Comparison of ENCODE assay signal across 8 mouse cellular contexts in the genomic region with DNA sequence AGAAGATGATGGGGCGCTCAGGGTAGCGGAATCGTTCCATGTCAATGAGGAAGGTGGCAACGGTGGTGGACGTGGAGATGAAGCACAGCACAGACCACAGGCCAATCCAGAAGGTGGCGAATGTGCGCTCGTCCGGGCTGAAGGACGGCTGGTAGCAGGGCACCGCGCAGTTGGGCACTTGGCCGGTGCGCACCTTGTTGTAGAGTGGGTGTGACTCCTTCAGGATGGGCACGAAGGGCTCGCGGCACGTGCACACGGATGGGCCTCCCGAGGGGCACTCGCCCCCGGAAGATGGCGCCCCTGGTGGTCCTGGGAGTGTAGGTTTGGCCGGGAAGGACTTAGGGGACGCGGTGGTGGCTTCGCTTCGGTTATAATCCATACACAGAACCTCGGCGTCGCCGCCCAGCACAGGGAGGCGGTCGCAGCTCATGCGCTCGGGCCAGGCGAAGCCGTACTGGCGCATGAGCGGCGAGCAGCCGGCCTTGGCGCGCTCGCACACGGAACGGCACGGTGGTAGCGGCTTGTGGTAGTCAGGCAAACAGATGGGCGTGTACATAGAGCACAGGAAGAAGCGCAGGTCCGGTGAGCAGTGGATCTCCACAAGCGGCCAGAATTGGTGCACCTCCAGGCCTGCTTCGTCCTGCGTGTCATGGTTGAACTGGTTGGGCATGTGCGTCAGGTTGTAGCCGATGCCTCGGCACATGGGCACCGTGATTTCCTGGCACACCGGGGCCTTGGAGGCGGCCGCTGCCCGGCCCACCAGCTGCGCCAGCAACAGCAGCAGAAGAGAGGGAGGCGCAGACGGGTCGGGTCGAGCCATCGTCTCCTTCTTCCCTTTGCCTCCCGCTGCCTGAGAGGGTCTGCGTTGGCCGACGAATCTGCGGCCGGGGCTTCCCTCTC. TPM values are rescaled to one million over a fixed set of nuclear protein-coding genes. Genes with fewer than 3 reads are reported as not detected.
A peak's percentile ranks its signal among the peaks of the same experiment; 100 is the strongest.
DNase-seq lines count a peak whose midpoint lies in the region; TF ChIP-seq lines count a peak whose summit lies in the region.

No protein-coding gene starts in this region.

- H3K36me3 ChIP-seq in MEL (ENCODE audit: control insufficient read depth in 1 of 2, insufficient read depth in 2 of 2, low read length in 2 of 2), result peaks cover 0 to 19% of the 10 kb centered on the region in 2 experiments; a peak in 2 of 4 replicates
- peaks cover 46% of the 10 kb centered on the region for H3K36me3 ChIP-seq in erythroblast, embryonic 14.5 days (ENCODE audit: control insufficient read depth)
- H3K36me3 ChIP-seq in megakaryocyte, embryonic 14.5 days (replicated peaks; ENCODE audit: low read length), result peaks cover 2% of the 10 kb centered on the region
- H3K36me3 ChIP-seq in small intestine, adult 2 months (ENCODE audit: control insufficient read depth, insufficient read depth, low read length), result peaks cover 45% of the 10 kb centered on the region

- peak overlapping the region; percentile 7 for H3K27ac ChIP-seq in MEL (ENCODE audit: control insufficient read depth, low read depth, low read length)
- peak overlapping the region; percentile 56; the same call in 1 of the 2 replicates for H3K27ac ChIP-seq in small intestine, adult 2 months (ENCODE audit: insufficient read depth, low read depth, low read length)

- no peaks in the 10 kb centered on the region; the same call in 1 of the 2 replicates for H3K79me2 ChIP-seq in MEL (ENCODE audit: control insufficient read depth, insufficient read depth, low read length, poor library complexity)

- no peaks in the 10 kb centered on the region for H3K9me3 ChIP-seq in MEL (replicated peaks; ENCODE audit: insufficient read depth, low read length)
- no peaks in the 10 kb centered on the region for H3K9me3 ChIP-seq in erythroblast, embryonic 14.5 days (ENCODE audit: control insufficient read depth, low read length)
- H3K9me3 ChIP-seq in megakaryocyte, embryonic 14.5 days, result peaks cover 8% of the 10 kb centered on the region; the same call in 1 of the 2 replicates

- TF ChIP-seq EP300 in MEL (IDR thresholded peaks at IDR 0.05; ENCODE audit: low read depth in 1 of 2, low read length in 2 of 2), result no peak

- H3K27me3 ChIP-seq in MEL (ENCODE audit: control insufficient read depth in 1 of 2, insufficient read depth in 2 of 2, low read length in 2 of 2), result no peaks in the 10 kb centered on the region
- H3K27me3 ChIP-seq in erythroblast, embryonic 14.5 days (ENCODE audit: control insufficient read depth), result peaks cover 9% of the 10 kb centered on the region
- peaks cover 45% of the 10 kb centered on the region for H3K27me3 ChIP-seq in megakaryocyte, embryonic 14.5 days (replicated peaks)
- H3K27me3 ChIP-seq in small intestine, adult 2 months (ENCODE audit: control insufficient read depth, insufficient read depth, low read length), result no peaks in the 10 kb centered on the region

- peaks cover 11 to 30% of the 10 kb centered on the region in 2 experiments for H3K4me1 ChIP-seq in MEL (ENCODE audit: control insufficient read depth in 1 of 2, insufficient read depth in 2 of 2, low read length in 2 of 2)
- H3K4me1 ChIP-seq in erythroblast, embryonic 14.5 days (ENCODE audit: control insufficient read depth), result peaks cover 83% of the 10 kb centered on the region
- H3K4me1 ChIP-seq in megakaryocyte, embryonic 14.5 days, result peaks cover 56% of the 10 kb centered on the region
- H3K4me1 ChIP-seq in small intestine, adult 2 months (ENCODE audit: control insufficient read depth, insufficient read depth, insufficient read length, low read length), result peaks cover 14% of the 10 kb centered on the region

- TF ChIP-seq POLR2A in MEL (IDR thresholded peaks at IDR 0.05; ENCODE audit: control insufficient read depth in 1 of 2, insufficient read depth in 1 of 2, low read depth in 1 of 2, low read length in 2 of 2, poor library complexity in 1 of 2), result no peak
- no peak for TF ChIP-seq POLR2A in small intestine, adult 2 months (IDR thresholded peaks at IDR 0.05; ENCODE audit: low read depth, low read length)

- no peak for TF ChIP-seq RAD21 in MEL (IDR thresholded peaks at IDR 0.05; ENCODE audit: low read depth, low read length)

- DNase-seq in MEL (ENCODE audit: low read depth, low spot score), result peak; percentile 72
- DNase-seq in brain, adult 2 months (ENCODE audit: low read depth, low spot score), result peak; percentile 49
- peak; percentile 58 to 60 for DNase-seq in heart, postnatal 10 days
- DNase-seq in kidney, postnatal 25 days, result peak; percentile 53 to 78
- no peak for DNase-seq in left cerebral cortex, adult 11 months (ENCODE audit: low spot score)

- peak overlapping the region; percentile 78 for H3K9ac ChIP-seq in MEL (ENCODE audit: control insufficient read depth, low read depth, low read length, poor library complexity, severe bottlenecking)

- peak; percentile 3 to 34 (median 9); a peak in 3 of 6 replicates for TF ChIP-seq CTCF in MEL (IDR thresholded peaks at IDR 0.05 in 2 of 3, conservative IDR thresholded peaks at IDR 0.05 in 1 of 3; ENCODE audit: control insufficient read depth in 1 of 3, insufficient read depth in 1 of 3, low read depth in 2 of 3, low read length in 3 of 3, poor library complexity in 1 of 3, severe bottlenecking in 1 of 3)
- TF ChIP-seq CTCF in small intestine, adult 2 months (IDR thresholded peaks at IDR 0.05; ENCODE audit: extremely low read depth, insufficient read length, insufficient replicate concordance, low read depth, low read length), result 0 out of 2 replicates have a peak, but pooled peaks have one; percentile 17

- intact Hi-C loops in heart, postnatal 10 days (cut with DNase I), result loop anchor here (1.0 to 10.0 kb wide), 2 partner anchors 182 to 449 kb away; a partner anchor contains a TSS

- H3K4me3 ChIP-seq in MEL (ENCODE audit: control insufficient read depth in 1 of 2, insufficient read depth in 1 of 2, low read depth in 2 of 2, low read length in 2 of 2), result peak overlapping the region; percentile 73 to 92
- H3K4me3 ChIP-seq in erythroblast, embryonic 14.5 days (replicated peaks), result peak overlapping the region; percentile 87
- peak overlapping the region; percentile 94 for H3K4me3 ChIP-seq in megakaryocyte, embryonic 14.5 days (replicated peaks)
- H3K4me3 ChIP-seq in small intestine, adult 2 months (ENCODE audit: low read depth, low read length), result peak overlapping the region; percentile 75

- 4% methylated on average over 75 of the region's 75 CpGs for WGBS in small intestine, adult 2 months

TF ChIP-seq in MEL, 35 proteins besides CTCF, POLR2A, EP300 and RAD21 (continues in another document):
- TF ChIP-seq CHD1 (IDR thresholded peaks at IDR 0.05; ENCODE audit: low read depth, low read length), result no peak
- TF ChIP-seq TCF12 (IDR thresholded peaks at IDR 0.05; ENCODE audit: low read depth, low read length), result 0 out of 2 replicates have a peak, but pooled peaks have one; percentile 16
- TF ChIP-seq ELF1 (IDR thresholded peaks at IDR 0.05; ENCODE audit: low read depth, low read length), result no peak
- no peak for TF ChIP-seq KAT2A (conservative IDR thresholded peaks at IDR 0.05; ENCODE audit: low read depth, low read length)
- no peak for TF ChIP-seq ZNF384 (IDR thresholded peaks at IDR 0.05; ENCODE audit: low read depth, low read length)
- no peak for TF ChIP-seq NELFE (IDR thresholded peaks at IDR 0.05; ENCODE audit: low read depth, low read length)
- TF ChIP-seq USF1 (IDR thresholded peaks at IDR 0.05; ENCODE audit: low read depth, low read length), result no peak
- no peak for TF ChIP-seq MEF2A (IDR thresholded peaks at IDR 0.05; ENCODE audit: extremely low read depth, insufficient replicate concordance, low read depth, low read length, poor library complexity, severe bottlenecking)
- no peak for TF ChIP-seq MAFK (IDR thresholded peaks at IDR 0.05; ENCODE audit: borderline replicate concordance, low read depth, low read length)
- no peak for TF ChIP-seq ETS1 (IDR thresholded peaks at IDR 0.05; ENCODE audit: low read depth, low read length)
- TF ChIP-seq UBTF (IDR thresholded peaks at IDR 0.05; ENCODE audit: borderline replicate concordance, insufficient read depth, low read depth, low read length), result 0 out of 2 replicates have a peak, but pooled peaks have one; percentile 80
- no peak for TF ChIP-seq USF2 (IDR thresholded peaks at IDR 0.05; ENCODE audit: borderline replicate concordance in 1 of 2, insufficient read depth in 1 of 2, low read depth in 1 of 2, low read length in 2 of 2)
- peak; percentile 81 for TF ChIP-seq TBP (IDR thresholded peaks at IDR 0.05; ENCODE audit: low read depth, low read length)
- no peak for TF ChIP-seq BHLHE40 (IDR thresholded peaks at IDR 0.05; ENCODE audit: borderline replicate concordance, low read depth, low read length)
- no peak for TF ChIP-seq ZMIZ1 (IDR thresholded peaks at IDR 0.05; ENCODE audit: low read depth, low read length)
- no peak for TF ChIP-seq MYC (IDR thresholded peaks at IDR 0.05; ENCODE audit: low read depth, low read length)
- TF ChIP-seq RCOR1 (IDR thresholded peaks at IDR 0.05; ENCODE audit: low read depth, low read length), result no peak
- TF ChIP-seq HCFC1 (IDR thresholded peaks at IDR 0.05; ENCODE audit: low read depth, low read length), result no peak
- peak; percentile 46 for TF ChIP-seq MAX (IDR thresholded peaks at IDR 0.05; ENCODE audit: low read length)
- TF ChIP-seq MXI1 (IDR thresholded peaks at IDR 0.05; ENCODE audit: low read depth, low read length), result no peak
- TF ChIP-seq NRF1 (IDR thresholded peaks at IDR 0.05; ENCODE audit: insufficient read depth, low read depth, low read length, poor library complexity, severe bottlenecking), result peak; percentile 43; the same call in 1 of the 2 replicates
- TF ChIP-seq JUND (IDR thresholded peaks at IDR 0.05; ENCODE audit: low read depth, low read length), result no peak

RNA-seq across cellular contexts. Expression of a gene that starts 1.5 kb away (rescaled TPM):
- total RNA-seq in MEL (2012; rRNA removed), result 1.4 TPM in 2 replicates
- 1 to 10 TPM in 1 of 2 experiments, not detected in 1; 2.9 TPM for polyA plus RNA-seq in MEL (2012; ENCODE audit: insufficient read depth in 1 of 2, insufficient read length in 2 of 2, low read depth in 1 of 2, low replicate concordance in 2 of 2, missing spikeins in 1 of 2)
- polyA plus RNA-seq in erythroblast, embryonic 14.5 days (2012), result 1.3 and 2.3 TPM in 2 replicates
- 1 to 10 TPM; 6.4 to 7.9 TPM for total RNA-seq in heart, postnatal 10 days (2021)
- polyA plus RNA-seq in megakaryocyte, embryonic 14.5 days (2012; ENCODE audit: insufficient read depth, low replicate concordance), result 0.45 and 0.75 TPM in 2 replicates
- 51.3 and 133 TPM in 2 replicates for polyA plus RNA-seq in small intestine, adult 2 months (2012; rRNA removed)

RNA-seq across cellular contexts. Expression of a gene that starts 45.8 kb away (rescaled TPM):
- 3.0 and 4.9 TPM in 2 replicates for total RNA-seq in MEL (2012; rRNA removed)
- polyA plus RNA-seq in MEL (2012; ENCODE audit: insufficient read depth in 1 of 2, insufficient read length in 2 of 2, low read depth in 1 of 2, low replicate concordance in 2 of 2, missing spikeins in 1 of 2), result 10 to 100 TPM in 1 of 2 experiments, not detected in 1; 18.1 TPM
- polyA plus RNA-seq in erythroblast, embryonic 14.5 days (2012), result 0.76 and 1.3 TPM in 2 replicates
- 10 to 100 TPM; 24.0 to 27.6 TPM for total RNA-seq in heart, postnatal 10 days (2021)
- polyA plus RNA-seq in megakaryocyte, embryonic 14.5 days (2012; ENCODE audit: insufficient read depth, low replicate concordance), result 6.6 and 10.6 TPM in 2 replicates
- 15.8 and 35.4 TPM in 2 replicates for polyA plus RNA-seq in small intestine, adult 2 months (2012; rRNA removed)

Comparison
In these comparisons a context has a peak if more than half of its experiments do, and no peak if none do; other contexts are left out.
1. RNA of a gene that starts 1.5 kb away (polyA plus RNA-seq): 51.3 to 133 TPM in small intestine, adult 2 months; 2.9 TPM in MEL, 1.3 to 2.3 TPM in erythroblast, embryonic 14.5 days and 0.45 to 0.75 TPM in megakaryocyte, embryonic 14.5 days; every median in the first group is over 10 times any median in the second.
2. Peak in every context shown above with its lines, with median percentiles within 50 percentile points of each other: H3K4me3 ChIP-seq.